Mouse (Mus musculus) T-helper 2 cell (primary cell): Measurements from ENCODE around the gene Cfap58.

ENCODE experiments used
- in situ Hi-C: fragments of 300-600 bp; cut with MboI, MseI; formaldehyde crosslinking; loops from one replicate; pipeline ENCODE4 v1.15.1; 2025; ENCODE audit warnings: high pct_unique_total_duplicates

Cfap58 gene

DNA sequence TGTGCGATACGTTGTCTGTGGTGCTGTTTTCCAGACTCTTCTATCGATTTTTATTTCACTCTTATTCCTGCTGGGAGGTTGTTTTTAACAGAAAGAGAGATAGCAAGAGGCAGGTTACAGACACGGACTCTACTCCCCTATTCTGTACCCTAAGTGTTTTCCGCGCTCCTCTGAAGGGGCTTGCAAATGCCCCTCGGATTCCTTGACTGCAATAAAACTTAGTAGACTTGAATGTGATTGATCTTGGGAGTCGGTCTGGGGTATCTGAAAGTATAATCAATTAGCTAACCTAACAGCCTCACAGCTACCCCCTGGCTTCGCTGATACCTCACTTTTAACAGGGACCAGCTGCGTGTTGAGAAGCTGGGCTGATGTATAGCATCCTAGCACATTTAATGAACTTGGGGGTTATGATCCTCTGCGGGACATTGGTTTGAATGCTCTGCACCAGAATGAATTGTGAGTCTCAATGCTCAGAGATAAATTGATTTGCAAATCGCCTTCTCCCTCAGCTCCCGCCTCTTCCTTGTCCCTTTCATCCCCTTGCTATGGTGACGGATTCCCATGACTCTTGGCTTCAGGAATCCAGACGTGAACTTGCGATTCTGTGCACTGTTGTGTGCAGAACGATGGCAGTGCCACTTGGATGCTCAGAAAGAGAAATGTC lies 31.7 kb downstream of the Cfap58 start:
- in situ Hi-C loops = no loop called here

DNA sequence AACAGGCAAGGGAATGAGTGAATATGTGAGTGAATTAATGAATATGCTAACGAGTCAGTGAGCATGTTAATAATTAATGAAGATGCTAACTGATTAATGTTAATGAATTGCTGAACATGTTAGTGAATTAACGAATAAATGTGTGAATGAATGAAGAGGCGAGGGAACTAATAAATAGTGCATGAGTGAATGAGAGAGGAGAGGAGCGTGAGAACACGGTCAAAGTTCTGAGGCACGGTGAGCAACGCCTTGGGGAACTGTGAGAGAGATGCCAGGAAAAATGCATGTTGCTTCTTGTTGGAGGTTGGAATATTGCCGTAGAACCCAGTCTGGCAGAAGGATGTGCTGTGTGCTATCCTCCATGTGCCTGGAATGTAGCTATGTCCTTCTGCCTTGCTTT lies 33.6 kb downstream of the Cfap58 start:
- in situ Hi-C loops = no loop called here

DNA sequence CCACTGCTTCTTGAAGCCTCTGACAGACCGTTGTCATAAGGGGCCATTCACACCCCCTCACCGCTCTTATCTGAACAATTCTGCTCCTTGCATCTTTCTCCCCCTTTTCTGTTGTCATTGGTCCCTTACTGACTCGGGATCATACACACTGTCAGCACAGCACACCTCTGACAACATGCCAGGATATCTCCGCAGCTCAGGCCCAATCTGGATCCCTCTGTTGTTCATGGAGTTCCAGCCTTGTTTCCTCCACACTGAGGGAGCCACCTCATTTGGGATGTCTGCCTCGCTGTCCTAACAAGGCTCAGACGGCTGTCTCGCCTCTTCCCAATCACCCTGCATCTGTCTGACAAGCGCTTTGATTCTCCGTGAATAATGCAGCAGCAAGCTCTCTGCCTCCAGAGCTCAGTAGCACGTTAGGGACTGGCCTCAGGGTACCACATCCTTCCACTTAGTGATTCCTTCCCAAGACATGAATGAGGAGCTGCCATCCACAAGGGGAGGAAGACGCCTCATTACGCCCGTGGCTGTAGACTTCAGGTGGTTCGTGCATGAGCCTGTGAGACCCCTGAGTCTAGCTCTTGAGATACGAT lies 40.7 kb downstream of the Cfap58 start:
- in situ Hi-C loops = no loop called here

DNA sequence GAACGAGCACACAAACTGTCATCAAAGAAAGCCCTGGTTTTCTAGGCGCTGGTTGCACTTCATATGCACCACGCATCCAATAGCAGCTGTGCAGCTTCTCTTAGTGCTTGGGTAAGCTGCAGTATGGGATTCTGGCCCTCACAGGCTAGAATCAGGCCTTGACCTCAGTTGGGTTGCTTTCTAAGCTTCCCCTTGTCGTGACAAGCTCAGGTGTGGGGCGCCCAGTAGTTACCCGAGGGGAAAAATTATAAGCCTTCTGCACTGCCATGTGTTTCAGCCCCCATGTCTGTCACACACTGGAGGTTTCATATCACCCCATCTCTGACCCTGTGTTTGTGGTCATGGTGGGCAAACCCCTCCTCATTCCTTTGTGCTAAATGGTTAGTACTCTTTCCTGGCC lies 42.0 kb downstream of the Cfap58 start:
- in situ Hi-C loops = no loop called here

DNA sequence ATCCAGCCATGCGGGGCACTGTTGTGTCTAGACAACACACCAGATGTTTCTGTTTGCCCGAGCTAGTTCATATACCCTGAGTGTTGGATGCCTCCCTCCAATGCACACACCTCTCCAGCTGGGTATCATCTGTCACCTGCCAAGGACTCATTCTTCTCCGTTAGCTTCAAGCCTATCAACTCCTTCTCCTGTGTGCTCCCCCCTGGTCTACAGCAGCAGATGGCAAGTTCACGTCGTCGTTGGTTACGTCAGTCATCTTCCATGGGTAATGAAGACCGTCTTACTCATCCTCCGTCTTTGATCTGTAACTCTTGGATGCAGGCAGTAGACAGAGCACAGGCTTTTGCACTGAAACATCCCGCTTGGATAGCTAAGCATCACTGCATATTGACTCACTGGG lies 42.8 kb downstream of the Cfap58 start:
- in situ Hi-C loops = no loop called here

DNA sequence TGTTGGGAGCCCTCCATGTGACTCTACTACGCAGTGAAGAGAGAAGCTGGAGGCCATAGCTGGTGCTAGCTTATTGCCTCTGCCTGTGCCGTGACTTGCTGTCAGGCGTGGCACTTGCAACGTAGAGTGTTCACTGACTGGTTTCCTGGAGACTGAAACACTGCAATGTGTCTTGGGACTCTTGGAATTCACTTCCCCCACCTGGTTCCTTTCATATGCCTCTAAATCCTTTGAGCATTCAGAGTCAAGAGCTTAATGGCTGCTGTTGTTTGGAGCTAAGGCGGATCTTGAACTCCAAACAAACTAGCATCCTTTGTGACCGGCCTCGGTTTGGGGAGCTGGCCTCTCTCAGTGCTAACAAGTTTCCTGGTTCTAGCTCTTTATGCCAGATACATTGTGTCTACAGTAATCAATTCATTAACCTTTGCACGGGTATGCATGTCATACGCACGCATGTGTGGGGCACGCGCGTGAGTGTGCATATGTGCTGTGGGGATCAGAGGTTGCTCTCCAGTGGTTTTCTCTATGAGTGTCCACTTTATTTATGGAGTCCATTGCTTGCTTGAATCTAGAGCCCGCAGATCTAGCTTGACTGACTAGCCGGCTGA lies 48.2 kb downstream of the Cfap58 start:
- in situ Hi-C loops = no loop called here

DNA sequence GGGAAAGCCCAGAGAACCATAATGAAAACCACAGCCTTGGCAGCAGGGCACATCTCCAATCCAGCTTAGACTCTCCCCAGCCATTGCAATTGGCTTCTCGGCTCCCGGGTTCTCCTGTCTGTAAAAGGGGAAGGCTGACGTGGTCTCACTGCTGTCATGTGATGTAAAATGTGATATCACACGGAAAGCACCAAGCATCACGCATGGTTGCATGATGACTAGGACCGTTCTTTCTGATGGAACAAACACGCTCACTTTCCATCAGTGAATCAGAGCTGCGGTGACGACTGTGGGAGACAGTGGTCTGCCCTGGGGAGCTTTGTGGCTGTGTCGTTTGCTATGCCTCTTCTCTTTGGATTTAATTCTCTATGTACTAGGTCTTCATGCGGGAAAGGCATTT lies 50.5 kb downstream of the Cfap58 start:
- in situ Hi-C loops = no loop called here

DNA sequence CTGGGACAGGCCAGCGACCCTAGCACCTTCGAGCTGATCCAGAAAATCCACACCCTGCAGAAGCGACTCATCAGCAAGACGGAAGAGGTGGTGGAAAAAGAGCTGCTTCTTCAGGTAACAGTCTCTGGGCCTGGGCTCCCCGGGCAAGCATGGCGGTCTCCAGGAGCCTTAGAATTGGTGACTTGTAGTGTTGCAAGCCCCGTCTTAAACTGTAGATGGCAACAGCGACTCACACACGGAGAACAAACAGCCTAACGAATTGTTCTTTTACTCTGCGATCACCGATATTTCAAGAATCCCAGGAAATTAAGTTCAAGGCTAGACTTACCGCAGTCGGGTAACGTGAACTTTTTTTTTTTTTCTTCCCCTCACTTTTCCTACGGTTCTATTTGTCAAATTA lies 51.0 kb downstream of the Cfap58 start:
- in situ Hi-C loops = no loop called here

DNA sequence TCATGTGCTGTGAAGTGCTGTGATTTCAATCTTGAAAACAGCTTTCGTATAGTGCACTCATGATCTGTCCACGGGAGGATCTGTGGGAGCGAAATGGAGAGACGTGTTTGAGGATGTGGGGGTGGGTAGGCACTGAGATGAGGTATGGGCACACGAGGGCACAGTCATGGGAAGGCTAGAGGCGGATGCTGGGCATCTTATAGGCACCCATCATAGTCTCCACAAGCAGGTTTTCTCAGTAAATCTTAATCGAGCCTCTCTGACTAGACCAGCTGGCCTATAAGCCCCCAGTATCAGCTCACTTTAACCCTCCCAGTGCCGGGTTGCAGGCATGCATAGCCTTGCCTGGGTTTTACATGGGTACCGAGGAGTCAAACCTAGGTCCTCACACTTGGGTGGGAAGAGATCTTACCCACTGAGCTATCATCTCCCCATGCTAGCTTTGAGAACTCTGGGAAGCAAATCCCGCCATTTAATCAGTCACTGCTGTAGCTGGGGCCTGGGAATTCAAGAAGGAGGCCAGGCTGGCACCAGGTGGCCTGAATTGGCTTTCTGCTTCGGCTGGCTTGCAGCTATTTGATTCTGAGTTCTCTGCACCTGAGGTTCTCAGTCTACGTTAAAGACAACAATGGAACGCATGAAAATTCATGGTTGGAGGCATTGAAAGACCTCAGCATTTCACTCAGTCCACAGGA lies 51.6 kb downstream of the Cfap58 start:
- in situ Hi-C loops = no loop called here

DNA sequence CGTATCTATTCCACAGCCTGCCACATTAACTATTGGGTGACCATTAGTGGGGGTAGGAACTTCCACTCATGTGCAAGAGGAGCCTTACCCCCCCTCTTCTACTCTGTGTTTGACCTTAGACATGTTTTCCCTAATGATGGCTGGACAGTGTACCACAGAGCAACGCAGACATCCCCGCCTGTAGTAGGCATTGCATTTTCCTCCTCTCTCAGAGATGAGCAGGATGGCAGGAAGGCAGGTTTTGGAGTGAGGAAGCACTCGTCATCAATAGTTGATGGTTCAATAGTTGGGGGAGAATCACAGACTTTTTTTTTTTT lies 52.1 kb downstream of the Cfap58 start:
- in situ Hi-C loops = no loop called here

DNA sequence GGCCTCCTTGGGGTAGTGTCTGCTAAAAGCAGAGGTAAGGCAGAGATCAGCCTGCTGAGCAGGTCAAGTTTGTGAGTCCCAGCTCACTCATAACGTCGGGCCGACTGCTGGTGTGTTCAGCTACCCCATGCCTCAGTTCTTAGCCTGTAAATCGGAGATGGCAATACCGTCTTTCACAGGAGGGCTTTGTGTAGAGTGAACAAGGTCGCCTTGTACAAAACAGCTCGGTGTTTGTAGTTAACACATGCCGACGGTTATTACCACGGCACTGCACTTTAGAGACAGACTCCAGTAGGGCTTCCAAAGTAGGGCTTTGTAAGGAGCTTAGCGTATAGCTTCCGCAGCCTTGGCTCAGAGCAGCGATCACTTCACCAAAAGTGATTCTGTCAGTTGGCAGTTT lies 63.8 kb downstream of the Cfap58 start:
- in situ Hi-C loops = no loop called here

DNA sequence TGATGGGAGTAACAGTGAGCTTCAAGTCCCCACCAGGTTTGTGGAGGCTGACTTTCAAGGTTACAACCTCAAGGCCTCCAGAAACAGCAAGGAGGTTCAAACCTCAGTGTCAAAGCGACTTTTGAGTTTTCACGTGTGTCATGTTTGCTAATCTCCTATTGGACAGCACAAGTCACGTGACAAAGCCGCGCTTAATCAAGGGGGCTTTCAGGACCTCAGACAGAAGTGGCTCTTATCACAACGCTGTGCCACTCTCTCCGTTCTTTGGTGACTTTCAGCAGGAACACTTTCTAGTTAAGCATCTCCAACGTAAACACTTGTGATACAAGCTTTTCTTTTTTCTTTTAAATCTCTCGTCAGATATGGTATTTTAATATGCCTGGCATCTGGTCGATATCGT lies 64.3 kb downstream of the Cfap58 start:
- in situ Hi-C loops = no loop called here

DNA sequence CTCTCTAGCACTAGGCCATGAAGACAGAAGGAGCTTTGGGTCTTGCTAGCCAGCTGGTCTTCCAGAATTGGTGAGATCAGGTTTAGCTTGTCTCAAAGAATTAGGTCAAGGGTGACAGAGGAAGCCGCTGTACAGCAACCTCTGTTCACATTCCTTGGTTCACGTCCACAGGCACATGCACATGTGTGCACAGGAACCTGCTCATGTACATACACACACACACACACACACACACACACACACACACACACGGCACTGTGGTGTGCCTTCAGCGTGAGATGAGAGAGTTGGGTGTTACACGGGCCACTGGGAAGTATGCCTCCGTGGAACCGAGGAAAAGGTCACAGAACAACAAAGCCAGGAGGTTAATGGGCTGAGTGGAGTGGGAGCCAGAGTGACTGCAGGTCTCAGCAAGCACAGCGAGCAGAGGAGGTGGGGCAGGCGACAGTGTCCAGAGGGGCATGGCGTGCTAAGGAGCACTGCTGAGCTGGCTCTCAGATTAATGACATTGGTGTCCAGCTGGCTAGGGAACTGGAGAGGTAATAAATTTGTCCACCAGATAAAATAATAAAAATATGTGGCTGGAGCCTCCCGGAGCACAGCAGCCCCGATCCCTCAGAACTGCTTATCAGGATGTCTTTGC lies 71.4 kb downstream of the Cfap58 start:
- in situ Hi-C loops = no loop called here

DNA sequence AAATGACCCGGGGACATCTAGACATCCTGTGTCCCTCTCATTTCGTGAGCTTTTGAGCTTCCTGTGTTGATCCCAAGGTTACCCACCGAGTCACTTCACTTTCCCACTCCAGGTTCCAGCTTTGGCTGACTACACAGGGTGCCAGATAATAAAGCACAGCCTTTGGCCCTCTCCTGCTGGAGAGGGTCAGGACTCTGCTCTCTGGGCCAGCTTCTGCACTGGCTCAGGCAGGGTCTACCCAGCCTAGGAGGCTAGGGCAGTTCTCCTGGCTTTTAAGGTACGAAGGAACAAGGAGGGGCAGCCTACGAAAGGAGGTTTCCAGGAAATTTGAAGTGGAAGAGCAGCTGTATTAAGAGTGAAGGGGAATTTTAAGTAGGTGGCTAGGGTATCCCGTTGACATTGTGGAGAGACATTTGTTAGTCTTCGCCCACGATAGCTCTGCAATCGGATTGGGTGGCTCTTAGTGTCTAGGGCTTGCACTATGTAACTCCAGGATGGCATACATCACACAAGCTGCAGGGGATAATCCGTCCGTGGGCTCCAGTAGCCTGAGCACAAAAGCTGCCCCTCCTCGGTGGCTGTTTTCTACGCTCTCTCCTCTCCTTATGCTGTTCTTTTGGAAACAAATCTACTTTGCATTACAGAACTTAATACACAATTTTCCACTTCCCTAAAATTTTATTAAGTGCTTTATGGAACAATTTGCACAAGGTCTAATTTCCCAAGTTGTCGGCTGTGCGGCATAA lies 72.3 kb downstream of the Cfap58 start:
- in situ Hi-C loops = no loop called here

DNA sequence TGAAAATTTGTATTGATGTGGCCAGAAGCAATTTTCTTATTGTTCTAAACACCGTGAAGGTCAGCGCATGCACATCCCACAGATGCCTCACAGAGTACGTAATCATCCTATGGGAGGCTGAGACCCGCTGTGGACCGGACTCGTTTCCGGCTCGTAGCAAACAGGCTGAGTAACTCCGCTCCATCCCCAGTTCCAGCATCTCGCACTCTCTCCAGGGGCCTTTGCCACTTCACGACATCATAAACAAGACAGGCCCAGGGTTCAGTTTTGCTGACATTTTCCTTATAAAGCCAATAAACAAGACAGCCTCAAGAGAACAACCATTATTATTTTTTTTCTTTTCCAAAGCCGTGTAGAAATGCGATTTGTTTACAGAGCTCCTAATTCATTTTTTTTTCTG lies 82.6 kb downstream of the Cfap58 start:
- in situ Hi-C loops = no loop called here

DNA sequence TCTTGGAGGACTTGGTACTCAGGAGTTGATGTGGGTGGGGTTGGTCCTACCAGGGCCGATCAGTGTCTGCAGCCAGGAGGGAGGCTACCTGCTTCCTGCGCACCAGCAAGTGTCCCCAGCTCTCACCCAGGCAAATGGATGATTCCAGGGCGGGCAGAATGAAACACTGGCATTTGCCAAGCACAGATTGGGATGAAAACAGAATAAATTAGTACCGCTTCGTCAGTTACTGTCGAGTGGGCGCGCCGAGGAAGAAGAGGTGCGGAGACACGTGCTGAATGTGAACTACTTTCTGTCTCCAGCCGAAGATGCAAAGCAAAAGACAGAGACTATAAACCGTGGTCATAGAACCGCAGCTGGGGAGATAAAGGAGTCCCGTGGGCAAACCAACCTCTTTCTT lies 84.0 kb downstream of the Cfap58 start:
- in situ Hi-C loops = no loop called here

DNA sequence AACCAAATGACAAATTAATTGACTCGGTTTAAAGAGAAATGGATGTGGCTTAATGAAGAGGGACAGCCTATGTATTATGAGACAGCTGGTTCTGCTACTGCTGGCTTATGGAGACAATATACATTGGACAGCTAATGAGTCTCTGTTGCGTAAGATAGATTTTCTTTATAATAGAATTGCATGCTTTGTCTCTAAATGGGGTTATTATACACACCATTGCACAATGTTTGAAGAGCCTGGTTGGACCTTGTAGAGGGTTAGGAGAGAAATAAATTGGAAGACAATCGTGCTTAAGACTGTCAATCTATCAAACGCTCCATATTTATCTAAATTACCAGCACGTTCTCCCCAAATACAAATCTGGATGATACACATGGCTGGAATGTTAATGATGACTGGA lies 85.3 kb downstream of the Cfap58 start:
- in situ Hi-C loops = no loop called here

DNA sequence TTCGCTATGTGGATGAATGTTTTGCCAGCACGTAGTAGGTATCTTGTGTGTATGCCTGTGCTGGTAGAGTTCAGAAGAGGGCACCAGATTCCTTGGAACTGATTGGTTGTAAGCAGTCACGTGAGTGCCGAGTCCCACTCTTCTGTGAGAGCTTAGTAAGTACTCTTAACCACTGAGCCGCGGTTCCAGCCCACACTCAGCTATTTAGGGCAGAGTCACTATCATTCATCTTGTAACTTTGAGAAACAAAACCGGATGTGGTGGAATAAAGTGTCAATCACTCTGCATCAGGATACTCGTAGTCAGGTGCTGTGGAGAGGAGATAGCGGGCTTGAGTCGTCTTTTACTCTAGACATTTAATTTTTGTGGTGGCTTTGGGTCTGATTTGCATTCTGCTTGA lies 86.3 kb downstream of the Cfap58 start:
- in situ Hi-C loops = no loop called here

DNA sequence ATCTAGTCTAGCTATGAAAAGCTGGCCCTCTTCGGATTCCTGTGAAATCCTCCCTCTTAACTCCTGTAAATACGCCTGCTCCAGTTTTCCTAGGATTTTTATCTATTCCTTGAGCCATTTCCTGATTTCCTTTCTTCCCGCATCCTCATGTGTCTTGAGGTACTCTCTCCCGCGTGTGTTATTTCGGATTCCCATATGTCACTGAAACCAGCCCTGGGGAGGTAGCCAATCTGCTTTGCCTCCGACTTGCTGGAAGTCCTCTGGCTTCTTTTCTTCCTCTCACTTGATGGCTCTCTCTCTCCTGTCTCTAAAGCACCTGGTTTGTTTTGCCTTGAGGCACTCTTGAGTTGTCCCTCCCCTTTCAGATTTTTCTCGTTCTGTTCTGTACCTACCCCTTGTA lies 87.9 kb downstream of the Cfap58 start:
- in situ Hi-C loops = no loop called here

DNA sequence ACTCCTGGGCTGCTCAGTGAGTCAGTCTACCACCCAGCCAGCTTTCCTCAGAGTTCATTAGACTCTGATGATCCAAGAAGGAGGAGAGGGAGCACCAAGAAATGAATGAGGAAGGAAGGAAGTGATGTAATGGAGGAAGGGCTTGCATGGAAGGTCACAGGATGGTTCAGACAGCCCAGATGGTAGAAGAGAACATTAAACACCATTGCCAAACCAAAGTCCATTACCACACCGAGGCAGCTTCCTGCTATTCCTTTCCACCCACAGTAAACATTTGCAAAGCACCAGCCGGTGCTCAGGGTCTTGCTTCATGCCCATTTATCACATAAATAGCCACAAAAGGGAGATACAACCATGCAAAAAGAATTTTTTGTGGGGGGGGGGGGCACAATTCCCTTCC lies 89.4 kb downstream of the Cfap58 start:
- in situ Hi-C loops = no loop called here

DNA sequence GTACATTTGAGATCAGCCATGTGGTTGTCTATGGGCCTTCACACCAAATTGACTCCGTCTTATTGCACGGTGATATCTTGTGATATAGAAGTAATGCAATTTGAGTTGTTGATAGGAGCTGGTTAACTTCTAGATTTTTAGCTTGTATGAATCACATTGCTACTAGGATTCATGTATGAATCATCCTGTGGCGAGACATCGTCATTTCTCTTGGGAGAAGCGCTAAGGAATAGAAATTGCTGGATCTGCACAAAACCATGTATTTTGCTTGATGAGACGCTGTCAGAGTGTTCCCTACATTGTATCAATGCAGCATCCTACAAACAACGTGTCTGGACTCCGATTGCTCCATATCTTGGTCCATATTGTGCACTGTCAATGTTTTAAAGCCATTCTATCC lies 102.1 kb downstream of the Cfap58 start:
- in situ Hi-C loops = no loop called here

DNA sequence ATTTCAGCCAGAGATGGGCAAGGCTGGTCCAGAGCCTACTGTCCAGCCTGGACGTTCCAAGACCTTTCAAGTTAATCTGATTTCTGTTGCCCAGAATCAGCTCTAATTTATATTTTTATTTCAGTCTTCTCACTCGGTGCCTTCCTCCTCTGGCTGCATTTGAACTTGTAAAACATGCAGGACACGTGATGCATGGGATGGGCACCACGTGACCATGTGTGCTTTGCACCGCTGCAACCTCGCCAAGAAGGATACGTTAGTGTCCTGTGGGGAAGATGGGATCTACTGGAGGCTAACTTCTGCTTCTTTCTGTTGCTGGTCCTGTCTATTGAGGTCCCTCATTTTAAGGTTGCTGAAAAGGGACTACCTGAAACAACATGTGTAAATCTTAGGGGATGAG lies 109.8 kb downstream of the Cfap58 start:
- in situ Hi-C loops = no loop called here
